Mouse (Mus musculus): Measurements from ENCODE around the gene Olfr167.
"Not testable (repeated sequence)": the region's sequence is repeated elsewhere in the genome, so short reads cannot be mapped to it uniquely, and the experiment has no call there.

Olfr167 gene

GRCm38 (mm10) chr16:19522166-19522565 is at the start of gene Olfr167:
Gene Olfr167, minus strand, starts transcription at chr16:19522266.
- no peak for DNase-seq (ENCODE audit: low read depth, low spot score)

GRCm38 (mm10) chr16:19571709-19572108 is 49.6 kb upstream of the Olfr167 start, which contains the start of gene Olfr169:
Gene Olfr169, minus strand, starts transcription at chr16:19571809.
- DNase-seq (ENCODE audit: low read depth, low spot score) = not testable (repeated sequence)

GRCm38 (mm10) chr16:19553429-19553828 is 31.4 kb upstream of the Olfr167 start:
- not testable (repeated sequence) for DNase-seq (ENCODE audit: low read depth, low spot score)

- not testable (repeated sequence) for DNase-seq (ENCODE audit: low read depth, low spot score)
Observed at GRCm38 (mm10) chr16:19552246-19552645, 30.2 kb upstream of the Olfr167 start.

- no peak for DNase-seq (ENCODE audit: low read depth, low spot score)
Observed at GRCm38 (mm10) chr16:19535455-19535854, 13.4 kb upstream of the Olfr167 start, which contains the start of gene Olfr168. Gene Olfr168, minus strand, starts transcription at chr16:19535555.

- DNase-seq (ENCODE audit: low read depth, low spot score) = no peak
Observed at GRCm38 (mm10) chr16:19483394-19483793, 38.7 kb downstream of the Olfr167 start, which contains the start of gene Olfr166. Gene Olfr166, plus strand, starts transcription at chr16:19483694.

GRCm38 (mm10) chr16:19464365-19464764 is 57.7 kb downstream of the Olfr167 start:
- DNase-seq (ENCODE audit: low read depth, low spot score) = no peak

Data from forelimb bud, embryonic 11.5 days (tissue).